Mouse (Mus musculus) hematopoietic stem cell, adult 5-6 weeks (primary cell): ENCODE measurements around the gene Parp8. TPM values are rescaled to one million over a fixed set of nuclear protein-coding genes. Genes with fewer than 3 reads are reported as not detected.

Experiments used
- total RNA-seq: library from RNA; stranded (forward); fragments of 172-1452, 232-1000 nt; gene quantifications from 2 replicates; pipeline ENCODE4 v1.2.3, GENCODE M21; 2017

The Parp8 gene
- total RNA-seq, 1 experiment from 2014 or later, result 76.8 TPM

Other genes starting within 250 kb of the Parp8 start
- 349 and 424 TPM in 2 replicates for gene Emb, start 183.0 kb upstream of the Parp8 start, total RNA-seq
- gene Gm17509, start 195.5 kb upstream of the Parp8 start, total RNA-seq, result 0.74 and 1.3 TPM in 2 replicates